Mouse (Mus musculus) left cerebral cortex, postnatal 14 days (tissue): ENCODE measurements around the gene Gm17949. TPM values are rescaled to one million over a fixed set of nuclear protein-coding genes. Genes with fewer than 3 reads are reported as not detected.

Source experiments
- DNase-seq, 2 experiments: peaks; one replicate each; pipeline ENCODE4 v3.0.0; 2021 to 2022; ENCODE audit warnings: low spot score in 2 of 2, mixed read lengths in 1 of 2
- intact Hi-C: fragments of 180-260 bp; cut with DNase I; formaldehyde crosslinking; loops from one replicate; pipeline ENCODE4 v1.15.1; 2025
- long read RNA-seq, 2 experiments: library from polyadenylated mRNA; stranded (forward); transcript quantifications; one replicate each; pipeline ENCODE4 v2.0.0; 2021
- total RNA-seq, 2 experiments: library from RNA; stranded (reverse); gene quantifications; 2 replicates each; pipeline ENCODE4 v1.2.3; 2021

The Gm17949 gene
- total RNA-seq = under 1 TPM in 1 of 2 experiments, not detected in 1; 0.30 TPM
- long read RNA-seq, experiment 1 = 0 reads
- long read RNA-seq, experiment 2 = 0 reads

DNA sequence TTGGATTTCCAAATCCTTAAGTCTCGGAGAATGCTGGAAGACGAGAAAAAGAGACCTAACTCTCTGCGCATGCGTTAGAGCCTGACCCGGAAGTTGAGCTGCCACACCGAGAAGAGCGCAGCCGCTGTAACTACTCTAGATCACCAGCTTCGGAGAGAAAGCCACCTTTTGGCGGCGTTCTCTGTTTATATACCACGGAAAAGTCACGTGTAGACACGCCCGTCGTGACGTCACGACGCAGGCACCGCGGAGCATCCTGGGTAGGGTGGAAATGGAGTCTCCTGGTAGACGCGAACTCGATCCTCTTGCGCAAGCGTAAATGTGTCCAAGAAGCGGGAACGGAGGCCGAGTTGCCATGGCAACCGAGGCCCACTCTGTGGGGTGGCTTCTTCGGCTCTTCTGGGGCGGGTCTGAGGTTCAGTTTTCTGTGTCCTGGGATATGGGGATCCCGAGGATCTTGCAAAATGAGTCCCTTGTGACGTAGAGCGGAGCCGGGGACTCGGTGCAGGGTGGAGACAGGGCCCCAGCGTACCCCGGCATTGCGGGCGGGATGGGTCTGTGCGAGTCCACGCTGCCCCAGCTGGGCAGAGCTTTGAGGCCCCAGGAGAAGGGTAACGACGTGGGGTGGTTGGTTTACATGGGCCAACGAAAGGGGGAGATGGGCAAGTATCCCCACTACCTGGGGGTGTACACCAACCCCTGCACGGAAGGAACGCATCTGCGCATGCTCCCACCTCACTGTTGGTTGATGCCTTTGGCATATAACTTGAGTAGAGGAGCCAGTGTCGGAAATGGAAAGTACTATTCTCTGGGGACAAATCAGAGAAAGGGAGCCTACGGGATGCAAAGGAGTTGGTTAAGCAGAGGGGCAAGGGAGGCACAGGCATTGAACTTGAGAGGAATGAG, at the start of gene Gm17949, which contains the start of gene Gtf2f1:
Gene Gm17949 (plus strand): TSS at position 234 of the 906 bp plus-strand sequence.
Gene Gtf2f1 (minus strand): TSS at position 53 of the 906 bp plus-strand sequence.
- intact Hi-C loops = loop anchor here (5.0 kb wide), 1 partner anchor 321 kb away; no protein-coding TSS in a partner anchor
- peak; percentile 98 for DNase-seq

- intact Hi-C loops = no loop called here
These were observed 49.4 kb upstream of the Gm17949 start for GRCm38 (mm10) chr17:56961880-56962279.

GRCm38 (mm10) chr17:56962642-56963405, 48.4 kb upstream of the Gm17949 start:
- intact Hi-C loops = no loop called here
- DNase-seq = no peak

More at GRCm38 (mm10) chr17:56961880-56962279, 49.4 kb upstream of the Gm17949 start:
- DNase-seq = no peak

DNA sequence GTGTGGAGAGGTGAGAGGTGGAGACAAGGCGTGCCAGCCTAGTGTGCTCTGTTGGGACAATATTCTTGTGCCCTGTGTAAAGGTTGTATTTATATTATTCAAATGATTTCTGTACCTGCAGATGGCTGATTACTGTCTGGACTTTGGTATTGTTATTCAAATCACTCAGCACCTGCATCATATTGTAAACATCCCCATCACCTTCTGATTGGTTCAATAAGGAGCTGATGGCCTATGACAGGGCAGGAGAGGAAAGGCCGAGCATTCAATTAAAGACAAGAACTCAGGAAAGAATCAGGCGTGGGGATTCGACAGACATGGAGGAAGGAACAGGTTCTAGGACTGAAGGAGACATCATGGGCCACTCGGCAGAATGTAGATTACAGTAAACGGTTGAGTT, 47.6 kb upstream of the Gm17949 start:
- intact Hi-C loops = no loop called here
- no peak for DNase-seq

DNA sequence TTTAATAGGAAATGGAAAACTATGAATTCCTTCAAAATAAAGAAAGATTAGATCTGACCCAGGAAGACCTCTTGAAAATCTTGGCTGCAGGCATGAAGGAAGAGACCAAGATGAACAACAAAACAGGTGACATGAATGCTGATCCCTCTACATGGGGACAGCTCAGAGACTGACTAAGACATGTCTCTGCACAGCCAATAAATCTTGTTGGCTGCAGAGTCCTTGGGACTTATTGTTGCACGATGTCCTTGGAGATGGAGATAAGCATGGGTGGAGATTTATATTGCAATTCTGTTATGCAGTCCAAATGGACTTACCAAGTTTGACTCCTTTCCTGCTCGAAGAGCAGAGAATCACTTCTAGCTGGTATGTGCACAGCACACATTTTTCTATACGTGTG, 41.9 kb upstream of the Gm17949 start:
- intact Hi-C loops = no loop called here
- DNase-seq = no peak

GRCm38 (mm10) chr17:56970081-56970480, 41.2 kb upstream of the Gm17949 start:
- intact Hi-C loops = no loop called here
- DNase-seq = no peak

GRCm38 (mm10) chr17:56973956-56974707, 37.1 kb upstream of the Gm17949 start:
- DNase-seq = no peak
- intact Hi-C loops = no loop called here

DNA sequence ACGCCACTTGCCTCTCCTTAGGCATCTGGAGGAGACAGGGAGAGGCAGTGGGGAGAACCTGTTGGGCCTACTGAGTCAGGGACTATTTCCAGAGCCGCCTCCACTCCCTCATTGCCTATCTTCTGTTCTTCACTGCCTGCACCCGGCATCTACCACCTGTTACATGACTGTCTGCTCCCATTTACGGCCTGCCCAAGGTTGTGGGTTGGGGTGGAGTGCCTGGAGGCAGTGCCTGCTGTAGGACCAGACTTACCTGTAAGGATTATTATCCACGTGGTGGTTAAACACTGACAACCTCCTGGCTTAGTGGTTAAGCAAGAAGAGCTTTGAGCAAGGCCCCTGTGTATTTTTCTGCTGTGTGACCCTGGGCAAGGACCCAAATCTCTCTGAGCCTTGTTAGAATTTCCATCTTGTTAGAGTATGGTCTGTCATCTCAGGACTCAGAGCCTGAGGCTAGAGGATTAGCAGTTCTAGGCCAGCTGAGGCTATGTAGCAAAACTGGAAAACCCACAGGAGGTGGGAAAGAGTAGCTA, 36.5 kb upstream of the Gm17949 start:
- no peak for DNase-seq

GRCm38 (mm10) chr17:56975391-56975790, 35.9 kb upstream of the Gm17949 start:
- DNase-seq = no peak
- intact Hi-C loops = no loop called here

More for the DNA sequence above, 36.5 kb upstream of the Gm17949 start:
- intact Hi-C loops = no loop called here

- intact Hi-C loops = no loop called here
These were observed 34.5 kb upstream of the Gm17949 start for GRCm38 (mm10) chr17:56976531-56977390.

DNA sequence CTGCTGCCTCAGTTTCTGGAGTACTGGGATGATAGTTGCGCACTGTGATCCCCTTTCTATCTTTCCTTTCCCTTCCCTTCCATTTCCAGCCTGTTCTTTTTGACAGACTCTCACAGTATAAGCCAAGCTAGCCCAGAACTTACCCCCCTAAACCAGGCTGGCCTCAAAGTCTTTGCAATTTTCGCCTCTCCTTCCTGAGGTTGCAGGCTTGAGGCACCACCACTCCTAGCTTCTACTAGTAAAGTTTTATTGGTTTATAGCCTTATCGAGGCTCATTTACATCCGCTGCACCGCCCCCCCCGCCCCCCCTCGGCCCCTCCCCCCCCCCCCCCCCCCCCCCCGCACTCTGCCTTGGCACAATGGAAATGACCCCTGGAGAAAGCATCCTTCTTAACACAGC, 31.7 kb upstream of the Gm17949 start:
- no peak for DNase-seq
- intact Hi-C loops = no loop called here

More at GRCm38 (mm10) chr17:56976531-56977390, 34.5 kb upstream of the Gm17949 start:
- no peak for DNase-seq

DNA sequence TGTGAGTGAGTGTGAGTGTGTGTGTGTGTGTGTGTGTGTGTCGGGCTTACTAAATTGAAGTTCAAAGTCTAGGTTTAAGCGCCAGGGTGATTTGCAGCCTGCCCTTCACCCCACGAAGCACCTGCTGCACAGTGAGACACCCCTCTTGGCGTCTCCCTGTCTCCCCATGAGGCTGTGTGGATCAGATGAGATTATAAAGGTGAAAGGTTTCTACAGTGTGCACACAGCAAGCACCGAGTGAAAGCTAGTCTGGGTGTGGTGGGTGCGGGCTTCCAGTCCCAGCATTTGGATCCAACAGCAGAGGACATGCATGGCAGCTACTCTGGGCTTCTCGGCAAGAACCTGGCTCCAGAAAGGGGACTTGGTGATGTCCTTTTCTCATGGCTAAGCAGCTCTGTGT, 30.2 kb upstream of the Gm17949 start:
- DNase-seq = no peak
- intact Hi-C loops = no loop called here

DNA sequence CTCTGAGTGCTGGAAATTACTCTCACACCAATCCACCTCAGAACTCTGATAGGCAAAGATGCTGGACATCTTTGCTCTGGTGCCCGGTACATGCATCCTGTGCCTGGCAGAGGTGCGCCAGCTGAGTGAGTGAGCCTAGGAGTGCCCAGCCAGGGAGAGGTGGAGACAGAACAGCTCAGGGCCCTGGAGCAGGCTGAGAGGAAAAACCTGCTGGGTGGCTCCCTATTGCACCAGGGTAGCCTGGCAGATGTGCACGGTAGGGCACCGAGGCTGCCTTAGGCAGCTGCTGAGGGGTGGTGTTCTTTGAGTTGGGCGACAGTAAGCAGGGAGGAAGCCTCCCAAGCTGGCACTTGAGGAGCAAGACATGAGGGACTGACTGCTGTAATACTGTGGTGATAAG, 29.3 kb upstream of the Gm17949 start, which contains the start of gene Acer1:
Gene Acer1 (minus strand): TSS at position 114 of the 400 bp plus-strand sequence.
- intact Hi-C loops = no loop called here
- DNase-seq = no peak

- intact Hi-C loops = loop anchor here (5.0 kb wide), 1 partner anchor 178 kb away; no protein-coding TSS in a partner anchor
- DNase-seq = no peak
These were observed 26.4 kb upstream of the Gm17949 start for GRCm38 (mm10) chr17:56984886-56985285.

- intact Hi-C loops = loop anchor here (5.0 kb wide), 1 partner anchor 178 kb away; no protein-coding TSS in a partner anchor
- DNase-seq = no peak
These were observed 25.6 kb upstream of the Gm17949 start for GRCm38 (mm10) chr17:56985656-56986055.

- DNase-seq = no peak
- intact Hi-C loops = loop anchor here (5.0 kb wide), 1 partner anchor 179 kb away; no protein-coding TSS in a partner anchor
These were observed 25.0 kb upstream of the Gm17949 start for GRCm38 (mm10) chr17:56986105-56986805.

- intact Hi-C loops = loop anchor here (5.0 kb wide), 1 partner anchor 181 kb away; no protein-coding TSS in a partner anchor
These were observed 22.8 kb upstream of the Gm17949 start for GRCm38 (mm10) chr17:56988441-56988840.

More at GRCm38 (mm10) chr17:56988441-56988840, 22.8 kb upstream of the Gm17949 start:
- no peak for DNase-seq
